Mouse (Mus musculus): ENCODE measurements around the gene Syt13.

Syt13 gene

DNA sequence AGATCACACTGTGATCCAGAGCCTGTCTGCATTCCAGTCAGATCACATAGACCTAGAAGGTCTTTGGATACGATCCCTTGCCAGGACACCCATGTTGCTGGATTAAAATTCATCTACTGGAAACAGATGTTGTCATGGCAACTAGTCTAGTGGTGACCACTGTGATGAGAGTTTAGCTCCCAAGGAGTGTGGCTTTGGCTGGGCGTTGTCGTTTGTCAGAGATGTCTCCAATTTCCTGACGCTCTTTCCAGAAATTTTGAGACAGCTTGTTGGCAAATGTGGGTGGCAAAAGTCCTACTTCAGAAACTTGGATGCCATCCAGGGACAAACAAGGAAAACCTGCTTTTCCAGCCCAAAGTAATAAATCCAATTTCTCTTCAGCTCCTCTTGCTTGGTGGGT is 43.7 kb downstream of the Syt13 start:
- in situ Hi-C loops (cut with MseI, MboI), result loop anchor here in 1 of 2 experiments (5.0 kb wide), 1 partner anchor 46 kb away; no protein-coding TSS in a partner anchor

DNA sequence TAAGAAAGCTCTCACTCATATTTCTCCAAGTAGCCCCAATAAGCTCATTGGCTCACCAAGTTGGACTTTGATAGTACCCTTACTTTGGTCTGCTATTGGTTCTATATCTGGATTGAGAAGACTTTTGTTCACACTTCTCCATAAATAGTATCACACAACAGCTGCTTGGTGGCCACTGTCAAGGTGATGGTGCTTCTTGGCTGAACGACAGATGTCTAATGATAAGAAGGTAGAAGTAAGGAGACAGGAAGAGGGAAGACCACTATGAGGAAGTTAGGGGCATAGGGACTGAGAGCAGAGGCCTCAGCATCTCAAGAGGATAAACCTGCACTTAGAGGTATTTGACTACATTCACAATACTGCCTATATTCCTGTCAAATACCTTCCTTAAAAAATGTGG is 49.4 kb downstream of the Syt13 start:
- in situ Hi-C loops (cut with MseI, MboI), result no loop called here

DNA sequence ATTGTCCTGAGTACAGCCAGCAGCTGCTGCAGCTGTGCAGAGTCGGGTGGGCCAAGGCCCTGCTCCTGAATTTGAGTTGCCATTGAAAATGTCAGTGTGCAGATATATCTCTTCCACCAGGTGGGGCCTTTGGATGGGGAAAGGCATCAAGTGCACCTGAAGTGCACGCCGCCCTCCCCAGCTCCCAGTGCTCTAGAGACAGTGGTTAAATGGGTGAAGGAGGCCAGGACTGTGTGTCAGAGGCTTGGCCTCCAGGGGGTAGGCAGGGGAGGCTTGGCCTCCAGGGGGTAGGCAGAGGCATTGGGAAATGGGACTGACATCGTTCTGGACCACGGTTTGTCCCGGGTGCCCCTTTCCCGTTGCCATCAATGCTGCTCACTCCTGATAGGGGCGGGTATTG is 51.4 kb downstream of the Syt13 start:
- in situ Hi-C loops (cut with MseI, MboI), result no loop called here

DNA sequence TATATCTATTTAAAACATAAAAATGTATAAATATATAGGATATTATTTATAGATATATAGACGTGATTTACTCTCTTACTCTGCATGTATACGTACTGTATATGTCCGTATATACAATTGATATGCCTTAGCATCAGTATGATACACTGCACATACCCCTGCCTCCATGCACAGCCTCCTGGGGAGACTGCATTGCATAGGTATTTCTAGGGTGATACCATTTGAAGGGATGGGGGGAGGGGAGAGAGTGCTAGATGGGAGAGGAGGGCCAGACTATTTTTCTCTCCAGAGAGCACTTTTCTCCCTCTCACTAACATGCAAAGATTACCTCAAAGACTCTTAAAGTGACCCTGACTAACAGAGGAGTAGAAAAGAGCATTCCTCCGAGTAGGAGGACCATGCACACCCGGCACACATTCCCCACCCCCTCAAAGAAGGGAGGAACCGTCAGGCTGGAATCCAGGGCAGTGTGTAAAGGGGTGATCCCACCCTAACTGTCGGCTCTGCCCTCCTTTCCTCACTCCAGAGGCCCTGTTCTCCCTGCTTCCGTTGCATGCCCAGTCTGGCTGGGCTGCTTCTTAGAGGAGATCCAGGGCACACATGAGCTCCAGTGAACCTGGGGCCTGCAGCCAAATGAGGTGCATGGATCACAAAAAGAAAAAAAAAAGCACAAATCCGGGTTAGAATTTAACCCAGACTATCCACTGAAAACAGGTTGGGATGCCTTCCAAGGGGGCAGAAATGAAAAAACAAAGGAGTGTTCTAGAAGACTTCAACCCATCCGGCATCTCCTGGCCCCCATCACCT is 52.3 kb downstream of the Syt13 start:
- in situ Hi-C loops (cut with MseI, MboI), result no loop called here

DNA sequence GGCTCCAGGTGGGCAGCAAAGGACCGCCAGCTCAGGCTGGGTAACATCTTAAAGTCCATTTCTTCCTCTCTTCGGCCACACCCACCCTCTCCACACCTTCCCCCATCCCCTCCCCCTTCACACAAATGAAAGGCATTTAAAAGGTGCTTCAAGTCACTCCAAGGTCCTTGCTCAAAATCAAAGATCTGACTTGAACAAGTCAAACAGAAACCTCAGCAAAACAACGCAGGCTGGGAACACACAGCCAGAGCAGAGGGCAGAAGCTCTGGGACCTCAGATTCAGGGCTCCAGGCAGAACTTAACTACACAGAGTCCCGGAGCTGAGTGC is 52.9 kb downstream of the Syt13 start:
- in situ Hi-C loops (cut with MseI, MboI), result no loop called here

DNA sequence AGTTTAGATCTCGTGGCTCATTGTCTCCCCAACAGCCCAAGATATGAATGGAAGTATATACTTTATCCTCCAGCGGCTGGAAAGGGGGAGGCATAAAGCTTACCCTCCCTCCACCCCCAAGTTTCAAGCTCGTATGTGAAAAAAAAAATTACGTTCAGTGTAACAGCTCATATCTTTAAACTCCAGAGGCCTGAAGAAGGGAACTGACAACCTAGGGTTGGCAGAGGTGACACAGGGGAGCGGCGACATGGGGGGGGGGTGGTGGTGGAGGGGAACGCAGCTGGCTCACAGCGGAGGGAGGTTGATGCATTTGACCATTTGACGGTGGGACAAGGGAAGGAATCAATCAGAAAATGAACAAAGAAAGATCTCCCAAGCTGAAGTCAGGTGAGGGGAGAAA is 56.2 kb downstream of the Syt13 start:
- in situ Hi-C loops (cut with MseI, MboI), result no loop called here

DNA sequence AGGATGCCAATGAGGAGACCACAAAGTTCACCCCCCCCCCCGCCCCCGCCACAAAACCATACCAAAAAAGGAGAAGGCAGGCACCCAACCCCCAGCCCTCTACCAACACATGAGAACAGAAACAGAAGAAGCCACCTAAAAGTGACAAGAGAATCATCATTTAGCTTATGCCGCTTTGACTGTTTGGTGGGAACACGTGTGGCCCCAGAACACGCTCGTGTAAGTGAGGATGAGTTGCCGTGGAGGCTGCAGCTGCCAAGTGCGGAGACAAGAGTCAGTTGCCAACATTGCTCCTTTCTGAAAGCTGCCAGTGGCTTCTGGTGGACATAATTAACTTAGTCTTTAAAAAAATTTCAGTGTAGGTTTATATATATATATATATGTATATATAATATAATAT is 56.6 kb downstream of the Syt13 start:
- in situ Hi-C loops (cut with MseI, MboI), result no loop called here

DNA sequence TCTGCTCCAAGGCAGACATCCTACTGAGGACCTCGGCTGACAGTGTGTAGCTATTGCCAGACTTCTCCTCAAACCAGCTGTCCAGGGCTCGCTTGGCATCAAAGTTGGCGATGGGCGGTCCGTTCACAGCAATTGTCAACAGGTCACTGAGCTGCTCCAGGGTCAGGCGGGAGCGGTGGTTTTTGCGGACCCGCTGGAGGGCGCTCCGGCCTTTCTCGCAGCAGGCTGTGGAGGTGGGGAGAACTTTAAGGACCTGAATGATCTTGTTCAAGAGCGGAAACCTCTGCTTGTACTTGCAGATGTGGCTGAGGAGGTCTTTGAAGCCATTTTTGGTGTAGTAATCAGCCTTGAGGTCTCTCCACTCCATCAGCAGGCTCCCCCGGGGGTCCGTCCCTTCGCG is 57.2 kb downstream of the Syt13 start:
- in situ Hi-C loops (cut with MseI, MboI), result no loop called here

DNA sequence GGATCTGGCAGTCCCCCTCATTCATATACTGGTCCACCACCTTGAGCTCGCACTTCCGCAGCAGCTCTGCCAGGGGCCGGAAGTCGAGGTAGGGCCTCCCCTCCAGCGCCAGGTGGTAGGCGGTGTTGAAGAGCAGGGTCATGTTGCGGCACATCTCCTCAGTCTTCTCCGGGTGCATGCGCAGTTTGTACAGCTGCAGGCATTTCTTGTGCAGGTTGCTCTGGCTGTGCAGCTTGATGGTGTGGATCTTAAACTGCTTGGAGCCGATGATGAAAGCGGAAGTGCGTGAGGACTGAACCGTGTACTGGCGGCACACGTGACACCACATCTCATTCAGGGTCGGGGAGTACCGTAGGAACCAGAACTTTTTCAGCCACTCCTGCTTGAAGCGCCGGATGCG is 58.7 kb downstream of the Syt13 start:
- in situ Hi-C loops (cut with MseI, MboI), result no loop called here

DNA sequence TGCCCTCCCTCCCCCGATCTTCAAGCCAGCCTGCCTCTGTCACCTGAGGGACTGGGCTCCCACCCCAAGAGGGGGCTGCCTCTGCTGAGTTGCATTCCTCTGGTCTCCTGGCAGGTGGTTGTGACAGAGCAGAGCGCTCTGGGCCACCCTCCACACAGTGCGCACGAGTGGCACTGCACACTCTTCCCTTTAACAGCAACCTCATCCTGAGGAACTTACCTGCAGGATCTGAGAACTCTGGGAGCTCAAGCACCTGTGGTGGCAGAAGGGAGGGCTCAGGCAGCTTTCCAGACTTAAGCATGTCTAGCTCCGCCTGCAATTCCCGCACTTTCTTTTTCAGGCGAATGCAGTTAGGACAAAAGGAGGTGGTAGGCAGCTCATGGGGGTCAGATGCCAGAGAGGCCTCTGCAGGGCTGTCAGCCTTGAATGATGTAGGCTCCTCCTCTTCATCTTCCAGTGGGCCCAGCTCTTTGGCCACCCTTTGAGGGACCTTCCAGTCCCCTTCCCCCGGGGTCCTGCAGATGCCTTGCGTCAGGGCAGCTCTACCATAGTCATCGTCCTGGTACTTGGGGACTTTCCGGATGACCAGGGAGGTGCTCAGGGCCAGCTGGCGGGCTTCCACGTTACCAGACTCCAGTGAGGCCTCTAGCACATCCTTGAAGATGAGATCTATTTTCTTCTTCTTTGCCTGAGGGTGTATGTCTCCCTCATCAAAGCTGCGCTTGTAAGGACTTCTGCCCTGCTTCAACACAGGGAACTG is 60.3 kb downstream of the Syt13 start:
- in situ Hi-C loops (cut with MseI, MboI), result no loop called here

DNA sequence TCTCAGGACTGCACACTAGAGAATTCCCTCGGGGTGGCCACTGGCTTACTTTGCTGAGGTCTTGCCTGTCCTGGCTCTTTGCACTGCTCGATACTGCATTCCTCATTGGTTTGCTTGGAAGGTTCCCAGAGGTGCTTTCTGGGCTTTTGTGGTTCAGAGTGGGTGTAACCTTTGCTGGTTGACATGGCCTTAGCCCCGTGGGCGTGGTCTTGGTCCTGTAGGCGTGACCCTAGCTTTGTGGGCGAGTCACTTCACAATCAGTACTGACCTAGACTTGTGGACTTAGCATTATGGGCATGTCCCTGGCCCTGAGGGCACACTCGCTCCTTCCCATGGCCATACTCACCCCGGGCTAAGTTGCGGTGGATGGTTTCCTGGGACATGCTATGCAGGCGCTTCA is 65.3 kb downstream of the Syt13 start:
- in situ Hi-C loops (cut with MseI, MboI), result no loop called here

DNA sequence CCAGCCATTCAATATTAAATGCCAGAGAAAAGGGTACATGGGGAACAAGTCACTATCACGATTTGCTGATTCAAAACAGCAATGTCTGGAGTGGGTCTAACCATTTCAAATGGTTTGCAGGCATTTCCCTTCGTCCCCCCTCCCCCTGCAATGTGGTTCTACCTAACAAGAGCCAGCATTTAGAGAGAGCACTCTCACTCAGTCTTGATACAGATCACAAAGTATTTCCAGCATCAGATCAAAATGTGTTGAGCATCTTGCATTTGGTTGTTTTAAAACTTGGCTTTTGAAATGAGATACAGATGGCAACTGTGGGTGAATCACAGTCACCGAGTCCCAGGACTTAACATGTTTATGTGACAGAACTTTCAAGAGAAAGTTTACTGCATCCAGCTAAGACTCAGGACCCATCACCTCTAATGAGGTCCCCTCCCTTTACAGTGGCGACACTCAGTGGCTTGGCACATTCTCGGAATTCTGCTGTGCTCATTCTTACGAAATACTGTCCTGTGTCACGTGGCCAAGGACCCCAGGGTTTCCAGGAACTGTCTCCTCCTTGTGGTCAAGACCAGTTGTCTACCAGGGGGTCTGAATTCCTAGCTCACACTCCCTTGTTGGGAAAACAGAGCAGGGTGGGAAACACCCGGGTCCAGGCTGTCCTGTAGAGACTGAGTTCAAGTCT is 67.8 kb downstream of the Syt13 start:
- in situ Hi-C loops (cut with MseI, MboI), result no loop called here

DNA sequence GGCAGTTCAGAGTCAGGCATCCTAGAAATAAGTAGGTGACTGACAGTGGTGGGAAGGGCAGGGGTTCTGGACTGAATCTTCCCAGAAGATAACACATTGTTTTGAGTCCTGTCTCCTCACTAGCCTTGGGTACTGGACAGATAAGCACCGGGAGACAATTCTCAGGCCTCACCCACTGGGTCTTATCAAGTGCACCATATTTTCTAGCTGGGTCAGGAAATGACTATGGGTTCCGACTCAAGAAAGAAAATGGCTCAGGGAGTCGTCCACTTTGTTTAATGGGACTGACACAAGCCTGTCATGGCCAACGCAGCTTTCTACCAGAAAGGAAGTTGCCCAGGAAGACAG is 68.3 kb downstream of the Syt13 start:
- in situ Hi-C loops (cut with MseI, MboI), result no loop called here

DNA sequence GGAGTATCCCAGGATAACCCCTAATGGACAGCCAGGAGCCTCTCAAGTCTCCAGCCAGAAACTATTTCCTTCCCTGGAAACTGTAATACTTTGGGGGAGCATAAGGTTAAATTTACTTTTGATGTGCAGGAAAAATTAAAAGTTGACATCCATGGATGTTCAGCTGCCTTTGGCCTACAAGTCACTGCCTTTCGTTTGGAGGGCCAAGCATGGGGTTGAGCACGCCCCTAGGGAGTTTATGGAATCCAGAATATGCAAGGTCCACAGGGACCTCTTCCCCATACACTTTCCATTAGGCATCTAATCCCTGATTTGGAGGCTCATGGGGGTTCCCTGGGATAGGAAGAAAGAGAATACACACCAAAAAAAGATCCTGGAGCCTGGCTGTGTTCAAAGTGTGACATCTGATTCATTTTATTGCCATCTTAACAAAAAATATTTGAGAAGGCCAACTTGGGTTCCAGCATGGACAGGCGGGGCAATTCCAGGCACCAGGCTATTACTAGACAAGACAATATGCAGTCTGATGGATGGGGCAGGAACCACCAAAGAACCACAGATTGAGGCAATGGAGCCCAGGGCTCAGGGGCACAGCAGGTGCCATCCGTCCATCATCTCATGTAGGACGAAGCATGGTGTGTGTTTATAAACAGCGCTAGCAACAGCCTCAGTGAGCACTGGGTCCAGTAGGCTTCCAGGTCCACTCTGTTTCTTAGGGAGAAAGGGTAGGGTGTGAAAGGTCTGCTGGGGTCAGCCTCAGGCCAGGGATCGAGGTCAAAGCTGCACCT is 69.6 kb downstream of the Syt13 start:
- in situ Hi-C loops (cut with MseI, MboI), result no loop called here

DNA sequence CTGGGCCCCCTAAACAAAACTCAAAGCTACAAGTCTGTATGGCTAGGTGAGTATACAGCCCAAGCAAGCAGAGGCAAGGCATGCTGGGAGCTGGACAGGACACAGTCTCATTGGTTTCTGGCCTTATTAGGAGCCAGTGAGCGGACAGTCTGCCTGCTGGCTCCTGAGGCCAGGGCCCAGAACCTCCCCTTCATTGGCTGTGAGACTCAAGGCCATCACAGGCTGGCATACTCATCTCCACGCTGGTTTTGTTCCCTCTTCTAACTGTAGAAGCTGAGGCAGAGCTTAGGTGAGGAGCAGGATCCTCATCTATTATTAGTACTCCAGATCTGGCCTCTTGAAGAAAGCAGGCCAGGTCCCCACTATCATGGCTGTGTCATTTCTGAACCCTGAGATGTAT is 70.3 kb downstream of the Syt13 start:
- in situ Hi-C loops (cut with MseI, MboI), result no loop called here

DNA sequence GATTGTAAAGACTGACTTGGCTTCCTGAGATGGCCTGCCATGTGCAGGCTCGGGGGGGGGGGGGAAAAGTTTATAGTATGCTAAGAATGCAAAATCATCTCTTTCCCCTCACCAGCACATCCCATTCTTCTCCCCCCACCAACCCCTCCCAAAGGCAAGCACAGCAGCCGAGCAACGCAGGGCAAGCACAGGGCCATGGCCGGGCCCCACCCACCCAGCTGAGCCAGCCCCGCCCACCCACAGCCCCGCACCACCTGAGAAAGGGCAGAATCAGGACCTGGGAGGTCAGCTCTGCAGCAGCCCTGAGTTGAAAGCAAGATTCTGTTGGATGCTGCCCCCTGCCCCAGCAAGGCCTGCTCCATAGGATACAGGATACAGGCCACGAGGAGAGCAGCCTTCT is 70.7 kb downstream of the Syt13 start:
- in situ Hi-C loops (cut with MseI, MboI), result no loop called here

DNA sequence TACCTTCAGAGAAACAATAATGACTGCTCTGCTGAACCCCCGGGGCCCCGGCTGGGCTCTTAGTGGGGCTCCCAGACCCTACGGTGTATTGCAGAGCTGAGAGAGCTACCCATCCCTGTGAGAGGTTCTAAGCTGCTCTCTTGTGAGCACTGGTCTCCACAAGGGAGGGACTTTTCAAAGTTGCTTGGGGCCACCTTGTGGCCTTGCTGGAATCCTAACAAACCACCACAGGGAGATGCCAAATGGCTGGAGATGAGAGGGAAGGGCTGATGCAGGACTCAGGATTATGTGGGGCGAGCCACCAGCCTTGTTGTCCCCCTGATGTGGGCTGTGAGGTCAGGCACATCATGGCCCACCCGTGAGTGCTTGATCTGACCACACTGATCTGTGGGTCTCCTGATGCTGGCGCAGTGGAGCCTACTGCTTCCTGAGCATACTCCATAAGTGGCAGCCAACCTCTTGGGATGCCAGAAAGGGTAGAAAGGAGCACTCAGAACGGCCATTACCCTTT is 72.3 kb downstream of the Syt13 start:
- in situ Hi-C loops (cut with MseI, MboI), result no loop called here

DNA sequence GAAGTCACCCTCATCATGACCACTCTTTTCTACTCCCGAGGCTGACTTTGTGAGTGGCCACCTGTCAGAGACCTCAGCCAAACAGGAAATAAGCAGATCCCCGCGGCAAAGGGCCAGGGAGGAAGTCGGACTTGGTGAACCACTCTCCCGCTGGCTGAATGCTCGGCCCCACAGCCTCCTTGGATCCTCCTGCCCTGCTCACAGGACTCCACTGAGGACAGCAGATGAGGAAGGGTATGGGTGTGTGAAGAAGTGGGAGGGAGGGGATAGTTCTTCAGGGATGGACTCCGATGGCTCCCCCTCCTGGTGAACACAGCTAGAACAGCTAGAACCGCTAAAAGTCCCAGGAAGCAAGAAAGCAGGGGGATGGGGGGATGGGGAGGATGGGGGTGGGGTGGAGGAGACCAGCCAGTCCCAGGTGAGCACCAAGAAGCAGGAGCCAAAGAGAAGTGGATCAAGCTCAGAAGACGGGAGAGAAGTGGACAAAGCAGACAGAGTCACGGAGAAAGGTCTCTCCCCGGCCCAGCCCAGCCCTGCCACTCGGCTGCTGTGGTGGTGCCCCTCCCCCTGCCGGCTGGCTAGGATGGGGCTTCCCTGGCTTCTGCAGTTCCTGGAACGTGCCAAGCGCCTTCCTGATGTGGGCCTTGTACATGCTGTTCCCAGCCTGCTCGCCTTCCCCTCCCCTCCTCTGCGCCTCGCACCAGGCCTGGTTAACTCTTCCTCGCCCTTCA is 73.2 kb downstream of the Syt13 start:
- in situ Hi-C loops (cut with MseI, MboI), result no loop called here

DNA sequence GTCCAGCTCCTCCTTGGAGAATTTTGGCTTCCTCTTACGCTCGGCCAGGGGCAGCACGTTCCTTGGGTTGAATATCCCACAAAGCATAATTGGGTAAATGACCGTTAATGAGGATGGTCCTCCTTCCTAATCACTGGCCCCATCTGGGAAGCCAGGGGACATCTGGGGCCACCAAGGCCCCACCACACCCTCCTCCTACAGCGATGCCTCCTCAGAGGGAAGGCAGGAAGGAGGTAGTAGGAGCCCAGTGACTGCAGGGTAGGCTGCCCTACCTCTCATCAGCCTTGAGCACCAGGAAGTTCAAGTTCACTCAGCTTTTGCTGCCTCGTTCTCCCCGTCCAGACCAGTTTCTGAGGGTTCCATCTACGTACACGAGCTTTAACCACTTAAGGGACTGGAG is 74.7 kb downstream of the Syt13 start:
- in situ Hi-C loops (cut with MseI, MboI), result no loop called here

DNA sequence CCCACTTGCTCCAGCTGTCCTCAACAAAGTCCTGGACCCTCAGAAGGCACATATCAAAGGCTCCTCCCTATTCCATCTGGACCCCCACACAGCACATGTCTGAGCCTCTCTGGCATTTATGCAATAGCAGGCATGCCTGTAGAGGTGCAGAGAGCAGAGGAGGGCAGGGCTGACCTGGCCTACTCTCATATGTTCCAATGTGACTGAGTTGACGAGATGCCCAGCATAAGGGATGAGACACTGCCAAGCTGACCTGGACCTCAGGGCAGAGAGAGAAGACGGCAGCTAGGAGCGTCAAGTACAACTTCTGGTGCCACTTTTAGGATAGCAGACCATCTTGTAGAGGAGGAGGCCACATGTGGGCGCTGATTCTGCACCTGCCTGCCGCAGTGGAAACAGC is 77.1 kb downstream of the Syt13 start:
- in situ Hi-C loops (cut with MseI, MboI), result no loop called here

DNA sequence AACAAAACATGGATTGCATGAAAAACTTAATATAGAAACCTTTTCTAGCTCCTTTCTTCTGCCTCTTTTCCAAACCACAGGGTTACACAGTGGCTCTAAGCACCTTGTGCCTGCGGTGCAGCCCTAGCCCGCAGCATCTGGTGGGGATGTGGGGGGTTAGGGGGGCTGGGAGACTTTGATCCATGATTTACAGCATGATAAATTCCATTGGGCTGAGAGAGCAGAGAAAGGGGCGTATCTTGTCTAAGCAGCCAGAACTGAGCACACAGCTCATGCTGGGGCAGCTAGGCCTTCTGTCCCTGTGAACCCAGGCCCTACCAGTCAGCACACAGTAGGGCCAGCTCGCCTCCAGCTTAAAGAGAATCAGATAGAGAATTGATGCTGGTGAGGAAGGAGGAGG is 90.1 kb downstream of the Syt13 start:
- in situ Hi-C loops (cut with MseI, MboI), result no loop called here

Measured in mouse trophoblast stem cell (cell line).